Mouse (Mus musculus): ENCODE results near the gene Gm4871.

The Gm4871 gene

GRCm38 (mm10) chr5:145003362-145003761 lies 29.2 kb downstream of the Gm4871 start:
- TF ChIP-seq GATA4 (IDR thresholded peaks at IDR 0.05; ENCODE audit: insufficient replicate concordance, low read length): no peak

- no peak for TF ChIP-seq GATA4 (IDR thresholded peaks at IDR 0.05; ENCODE audit: insufficient replicate concordance, low read length)
Observed at GRCm38 (mm10) chr5:144998491-144998890, 34.1 kb downstream of the Gm4871 start.

- no peak for TF ChIP-seq GATA4 (IDR thresholded peaks at IDR 0.05; ENCODE audit: insufficient replicate concordance, low read length)
Observed at GRCm38 (mm10) chr5:144990481-144990880, 42.1 kb downstream of the Gm4871 start.

GRCm38 (mm10) chr5:144990051-144990450 lies 42.5 kb downstream of the Gm4871 start:
- TF ChIP-seq GATA4 (IDR thresholded peaks at IDR 0.05; ENCODE audit: insufficient replicate concordance, low read length): no peak

- TF ChIP-seq GATA4 (IDR thresholded peaks at IDR 0.05; ENCODE audit: insufficient replicate concordance, low read length): no peak
Observed at GRCm38 (mm10) chr5:144989061-144989405, 43.5 kb downstream of the Gm4871 start.

- no peak for TF ChIP-seq GATA4 (IDR thresholded peaks at IDR 0.05; ENCODE audit: insufficient replicate concordance, low read length)
Observed at GRCm38 (mm10) chr5:144988340-144989060, 44.1 kb downstream of the Gm4871 start.

GRCm38 (mm10) chr5:144987561-144987960 lies 45.0 kb downstream of the Gm4871 start:
- TF ChIP-seq GATA4 (IDR thresholded peaks at IDR 0.05; ENCODE audit: insufficient replicate concordance, low read length): no peak

- no peak for TF ChIP-seq GATA4 (IDR thresholded peaks at IDR 0.05; ENCODE audit: insufficient replicate concordance, low read length)
Observed at GRCm38 (mm10) chr5:144984839-144985238, 47.7 kb downstream of the Gm4871 start.

GRCm38 (mm10) chr5:144983227-144983626 lies 49.3 kb downstream of the Gm4871 start:
- TF ChIP-seq GATA4 (IDR thresholded peaks at IDR 0.05; ENCODE audit: insufficient replicate concordance, low read length): no peak
